Mouse (Mus musculus): ENCODE data around the gene Dennd6b.

Dennd6b gene

DNA sequence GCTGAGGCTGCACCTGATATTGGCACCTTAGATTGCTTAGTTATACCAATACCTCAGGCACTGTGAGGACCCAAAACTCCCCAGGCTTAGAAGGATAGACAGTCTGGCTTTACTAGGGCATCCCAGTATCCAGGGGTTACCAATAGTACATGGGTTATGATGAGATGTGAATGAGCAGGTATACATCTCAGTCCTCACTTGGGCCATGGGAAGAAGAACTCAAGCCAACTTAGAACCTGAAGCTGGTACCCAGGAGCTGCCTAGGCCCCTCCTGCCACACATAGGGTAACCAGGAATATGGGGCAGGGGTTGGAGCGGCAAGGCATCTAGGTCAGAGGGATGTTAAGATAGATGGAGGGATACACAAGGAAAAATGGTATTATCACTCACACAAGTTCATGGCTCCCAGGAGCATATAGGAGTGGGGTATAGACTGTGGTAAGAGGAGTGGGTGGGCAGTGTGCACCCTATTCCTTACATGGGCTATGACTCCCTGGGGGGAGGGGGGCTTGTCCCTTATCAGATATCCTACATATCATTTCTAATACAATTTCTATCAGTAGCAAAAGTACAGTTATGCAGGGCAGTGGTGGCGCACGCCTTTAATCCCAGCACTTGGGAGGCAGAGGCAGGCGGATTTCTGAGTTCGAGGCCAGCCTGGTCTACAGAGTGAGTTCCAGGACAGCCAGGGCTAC is 59.7 kb downstream of the Dennd6b start:
- in situ Hi-C loops (cut with MboI, MseI): no loop called here
